Mouse (Mus musculus) brain, embryonic 14.5 days (tissue): ENCODE measurements around the gene Prickle2.

ENCODE experiments used
- CTCF ChIP-seq: fragments of 200-500 bp; IDR thresholded peaks from 2 replicates; pipeline ENCODE4 v1.5.1; 2012; ENCODE audit warnings: inconsistent platforms, mild to moderate bottlenecking, moderate library complexity, borderline replicate concordance; ENCODE audit not compliant: insufficient read depth, insufficient read length; ENCODE audit errors: extremely low read depth
- POLR2A ChIP-seq: fragments of 200-500 bp; IDR thresholded peaks from 2 replicates; pipeline ENCODE4 v1.6.1; 2012; ENCODE audit warnings: mild to moderate bottlenecking, inconsistent platforms, borderline replicate concordance; ENCODE audit not compliant: poor library complexity, insufficient read depth, insufficient read length, severe bottlenecking; ENCODE audit errors: extremely low read depth

- no peak for TF ChIP-seq CTCF
- no peak for TF ChIP-seq POLR2A
Measured at GRCm38 (mm10) chr6:92636431-92636830, 69.5 kb downstream of the Prickle2 start.
